8 mouse cellular contexts compared by ENCODE assay signal in the genomic region with DNA sequence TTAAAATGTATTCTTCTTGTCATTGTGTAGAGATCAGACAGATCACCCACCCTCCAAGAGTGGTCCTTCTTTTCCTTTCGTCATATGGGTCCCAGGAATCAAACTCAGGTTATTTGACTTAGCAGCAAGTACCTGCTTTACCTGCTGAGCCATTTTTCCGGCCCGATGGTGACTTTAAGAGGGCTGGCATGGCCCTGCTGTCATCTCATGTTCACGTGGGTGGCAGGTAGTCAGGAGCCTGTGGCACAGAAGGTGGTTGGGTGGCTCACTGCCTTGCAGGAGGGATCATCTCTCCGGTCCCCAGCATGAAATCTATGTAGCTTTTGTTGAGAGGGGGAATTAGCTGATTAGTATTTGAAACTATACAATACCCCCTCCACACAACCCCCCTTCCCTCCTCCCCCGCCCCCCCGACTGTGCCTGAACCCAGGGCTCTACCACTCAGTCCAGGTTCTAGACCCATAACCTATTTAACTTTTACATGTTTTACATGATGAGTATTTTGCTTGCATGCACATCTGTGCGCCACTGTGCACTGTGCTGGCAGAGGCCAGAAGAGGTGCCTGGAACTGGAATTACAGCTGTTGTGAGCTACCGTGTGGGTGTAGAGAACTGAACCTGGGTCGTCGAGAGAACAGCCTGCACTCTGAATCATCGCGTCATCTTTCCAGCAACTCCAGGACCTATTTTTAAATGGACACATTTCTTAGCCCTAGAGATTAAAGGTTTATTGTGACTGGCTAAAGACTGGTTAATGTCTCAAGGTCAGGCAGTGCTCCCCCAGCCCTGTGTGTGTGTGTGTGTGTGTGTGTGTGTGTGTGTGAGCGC. TPM values are rescaled to one million over a fixed set of nuclear protein-coding genes. Genes with fewer than 3 reads are reported as not detected.
DNase-seq lines count a peak whose midpoint lies in the region; ATAC-seq and TF ChIP-seq lines count a peak whose summit lies in the region.

No protein-coding gene starts in this region.

- 61% methylated on average over 14 of the region's 14 CpGs for WGBS in kidney, embryonic 14.5 days
- WGBS in forebrain, embryonic 14.5 days = 56% methylated on average over 14 of the region's 14 CpGs
- WGBS in liver, embryonic 15.5 days (ENCODE audit: insufficient replicate concordance) = 60% methylated on average over 14 of the region's 14 CpGs

- peak overlapping the region; percentile 72 for H3K4me2 ChIP-seq in kidney, embryonic 14.5 days (replicated peaks; ENCODE audit: low read depth, low read length)
- H3K4me2 ChIP-seq in forebrain, embryonic 14.5 days (ENCODE audit: low read length) = peak overlapping the region; percentile 62
- peak overlapping the region; percentile 78 for H3K4me2 ChIP-seq in liver, embryonic 15.5 days

- H3K4me1 ChIP-seq in kidney, embryonic 14.5 days (ENCODE audit: control insufficient read depth, insufficient read depth, low read length) = 0 out of 2 replicates have a peak, but pooled peaks cover 4% of the 10 kb centered on the region
- H3K4me1 ChIP-seq in MEL (ENCODE audit: control insufficient read depth in 1 of 2, insufficient read depth in 2 of 2, low read length in 2 of 2) = peaks cover 32 to 50% of the 10 kb centered on the region in 2 experiments
- H3K4me1 ChIP-seq in forebrain, embryonic 14.5 days (ENCODE audit: control insufficient read depth, insufficient read depth, low read length) = peaks cover 11% of the 10 kb centered on the region
- peaks cover 62% of the 10 kb centered on the region for H3K4me1 ChIP-seq in liver, embryonic 15.5 days (replicated peaks)

- H3K4me3 ChIP-seq in kidney, embryonic 14.5 days (ENCODE audit: low read length) = peak overlapping the region; percentile 74
- H3K4me3 ChIP-seq in MEL (ENCODE audit: control insufficient read depth in 1 of 2, insufficient read depth in 1 of 2, low read depth in 2 of 2, low read length in 2 of 2) = peak overlapping the region; percentile 72 to 94
- H3K4me3 ChIP-seq in forebrain, embryonic 14.5 days (ENCODE audit: low read depth, low read length) = peak overlapping the region; percentile 80
- peak overlapping the region; percentile 82 for H3K4me3 ChIP-seq in liver, embryonic 15.5 days (replicated peaks)

- no peak overlapping the region; the same call in 1 of the 2 replicates for H3K27ac ChIP-seq in kidney, embryonic 14.5 days (ENCODE audit: low read depth, low read length)
- peak overlapping the region; percentile 15 for H3K27ac ChIP-seq in MEL (ENCODE audit: control insufficient read depth, low read depth, low read length)
- H3K27ac ChIP-seq in forebrain, embryonic 14.5 days (ENCODE audit: low read depth, low read length) = no peak overlapping the region
- peak overlapping the region; percentile 100 for H3K27ac ChIP-seq in liver, embryonic 15.5 days (replicated peaks)

- TF ChIP-seq RAD21 in MEL (IDR thresholded peaks at IDR 0.05; ENCODE audit: low read depth, low read length) = no peak

- peaks cover 3% of the 10 kb centered on the region; the same call in 1 of the 2 replicates for H3K36me3 ChIP-seq in kidney, embryonic 14.5 days (ENCODE audit: control insufficient read depth, insufficient read depth, low read length)
- H3K36me3 ChIP-seq in MEL (ENCODE audit: control insufficient read depth in 1 of 2, insufficient read depth in 2 of 2, low read length in 2 of 2) = peaks cover 9 to 27% of the 10 kb centered on the region in 2 experiments
- peaks cover 10% of the 10 kb centered on the region for H3K36me3 ChIP-seq in forebrain, embryonic 14.5 days (ENCODE audit: control insufficient read depth, insufficient read depth, low read length)
- peaks cover 24% of the 10 kb centered on the region for H3K36me3 ChIP-seq in liver, embryonic 15.5 days (replicated peaks)

- TF ChIP-seq CTCF in MEL (IDR thresholded peaks at IDR 0.05 in 2 of 3, conservative IDR thresholded peaks at IDR 0.05 in 1 of 3; ENCODE audit: control insufficient read depth in 1 of 3, insufficient read depth in 1 of 3, low read depth in 2 of 3, low read length in 3 of 3, poor library complexity in 1 of 3, severe bottlenecking in 1 of 3) = no peak

- no peak for TF ChIP-seq POLR2A in MEL (IDR thresholded peaks at IDR 0.05; ENCODE audit: control insufficient read depth in 1 of 2, insufficient read depth in 1 of 2, low read depth in 1 of 2, low read length in 2 of 2, poor library complexity in 1 of 2)

- H3K79me2 ChIP-seq in MEL (ENCODE audit: control insufficient read depth, insufficient read depth, low read length, poor library complexity) = peaks cover 11% of the 10 kb centered on the region

- no peak for TF ChIP-seq EP300 in MEL (IDR thresholded peaks at IDR 0.05; ENCODE audit: low read depth in 1 of 2, low read length in 2 of 2)

- H3K9ac ChIP-seq in kidney, embryonic 14.5 days (ENCODE audit: low read depth, low read length) = peak overlapping the region; percentile 40; the same call in 1 of the 2 replicates
- peak overlapping the region; percentile 40 for H3K9ac ChIP-seq in MEL (ENCODE audit: control insufficient read depth, low read depth, low read length, poor library complexity, severe bottlenecking)
- peak overlapping the region; percentile 85 for H3K9ac ChIP-seq in forebrain, embryonic 14.5 days (ENCODE audit: low read length)
- peak overlapping the region; percentile 84; the same call in 1 of the 2 replicates for H3K9ac ChIP-seq in liver, embryonic 15.5 days

- H3K27me3 ChIP-seq in kidney, embryonic 14.5 days (ENCODE audit: control insufficient read depth, insufficient read depth, low read length) = no peaks in the 10 kb centered on the region
- H3K27me3 ChIP-seq in MEL (ENCODE audit: control insufficient read depth in 1 of 2, insufficient read depth in 2 of 2, low read length in 2 of 2) = no peaks in the 10 kb centered on the region
- H3K27me3 ChIP-seq in forebrain, embryonic 14.5 days (replicated peaks; ENCODE audit: control insufficient read depth, insufficient read depth, low read length) = no peaks in the 10 kb centered on the region
- no peaks in the 10 kb centered on the region for H3K27me3 ChIP-seq in liver, embryonic 15.5 days

- no peak for DNase-seq in kidney, postnatal 36 days
- peak; percentile 30 for DNase-seq in MEL (ENCODE audit: low read depth, low spot score)
- DNase-seq in forebrain, embryonic 14.5 days (ENCODE audit: low spot score) = no peak
- no peak for DNase-seq in frontal cortex, postnatal 10 days (ENCODE audit: low spot score in 2 of 2)
- DNase-seq in frontal cortex, postnatal 25 days (ENCODE audit: low spot score in 2 of 2) = no peak
- DNase-seq in embryo, embryonic 11 days = no peak

- no peaks in the 10 kb centered on the region for H3K9me3 ChIP-seq in kidney, embryonic 14.5 days (ENCODE audit: control insufficient read depth, low read length)
- no peaks in the 10 kb centered on the region for H3K9me3 ChIP-seq in MEL (replicated peaks; ENCODE audit: insufficient read depth, low read length)
- H3K9me3 ChIP-seq in forebrain, embryonic 14.5 days (replicated peaks; ENCODE audit: control insufficient read depth, low read length) = no peaks in the 10 kb centered on the region
- no peaks in the 10 kb centered on the region for H3K9me3 ChIP-seq in liver, embryonic 15.5 days (replicated peaks)

- peak; percentile 22 for ATAC-seq in kidney, embryonic 14.5 days (ENCODE audit: low FRiP score, low TSS enrichment)
- ATAC-seq in forebrain, embryonic 14.5 days = peak; percentile 27
- ATAC-seq in liver, embryonic 15.5 days (ENCODE audit: insufficient read depth) = no peak

TF ChIP-seq in MEL, 35 proteins besides CTCF, POLR2A, EP300 and RAD21 (continues in another document):
- TF ChIP-seq ZNF384 (IDR thresholded peaks at IDR 0.05; ENCODE audit: low read depth, low read length) = no peak
- no peak for TF ChIP-seq ZKSCAN1 (IDR thresholded peaks at IDR 0.05; ENCODE audit: low read depth, low read length)
- TF ChIP-seq UBTF (IDR thresholded peaks at IDR 0.05; ENCODE audit: borderline replicate concordance, insufficient read depth, low read depth, low read length) = no peak
- TF ChIP-seq USF1 (IDR thresholded peaks at IDR 0.05; ENCODE audit: low read depth, low read length) = no peak
- TF ChIP-seq MYC (IDR thresholded peaks at IDR 0.05; ENCODE audit: low read depth, low read length) = no peak
- TF ChIP-seq SMC3 (IDR thresholded peaks at IDR 0.05; ENCODE audit: low read depth, low read length) = no peak
- no peak for TF ChIP-seq ETS1 (IDR thresholded peaks at IDR 0.05; ENCODE audit: low read depth, low read length)

RNA-seq across cellular contexts. Expression of a gene that starts 0.6 kb away (rescaled TPM):
- polyA plus RNA-seq in kidney, embryonic 14.5 days (2014; fragmentation: Nextera tagmentation; extraction: Ambion mirVana) = 156 and 163 TPM in 2 replicates
- 58.5 and 64.7 TPM in 2 replicates for total RNA-seq in MEL (2012; rRNA removed)
- polyA plus RNA-seq in MEL (2012; ENCODE audit: insufficient read depth in 1 of 2, insufficient read length in 2 of 2, low read depth in 1 of 2, low replicate concordance in 2 of 2, missing spikeins in 1 of 2) = 100 to 1,000 TPM in 1 of 2 experiments, not detected in 1; 115 TPM
- 166 and 178 TPM in 2 replicates for polyA plus RNA-seq in forebrain, embryonic 14.5 days (2014; fragmentation: Nextera tagmentation; extraction: Ambion mirVana)
- polyA plus RNA-seq in liver, embryonic 15.5 days (2015; fragmentation: Nextera tagmentation; extraction: Ambion mirVana) = 70.6 and 79.4 TPM in 2 replicates

RNA-seq across cellular contexts. Expression of a gene that starts 8.0 kb away (rescaled TPM):
- polyA plus RNA-seq in kidney, embryonic 14.5 days (2014; fragmentation: Nextera tagmentation; extraction: Ambion mirVana) = 339 and 370 TPM in 2 replicates
- total RNA-seq in MEL (2012; rRNA removed) = 58.1 and 59.5 TPM in 2 replicates
- polyA plus RNA-seq in MEL (2012; ENCODE audit: insufficient read depth in 1 of 2, insufficient read length in 2 of 2, low read depth in 1 of 2, low replicate concordance in 2 of 2, missing spikeins in 1 of 2) = 100 to 1,000 TPM in 1 of 2 experiments, not detected in 1; 110 TPM
- 363 and 474 TPM in 2 replicates for polyA plus RNA-seq in forebrain, embryonic 14.5 days (2014; fragmentation: Nextera tagmentation; extraction: Ambion mirVana)
- 280 and 309 TPM in 2 replicates for polyA plus RNA-seq in liver, embryonic 15.5 days (2015; fragmentation: Nextera tagmentation; extraction: Ambion mirVana)

RNA-seq across cellular contexts. Expression of a gene that starts 15.3 kb away (rescaled TPM):
- polyA plus RNA-seq in kidney, embryonic 14.5 days (2014; fragmentation: Nextera tagmentation; extraction: Ambion mirVana) = 77.3 and 90.1 TPM in 2 replicates
- total RNA-seq in MEL (2012; rRNA removed) = 94.1 and 103 TPM in 2 replicates
- polyA plus RNA-seq in MEL (2012; ENCODE audit: insufficient read depth in 1 of 2, insufficient read length in 2 of 2, low read depth in 1 of 2, low replicate concordance in 2 of 2, missing spikeins in 1 of 2) = 100 to 1,000 TPM in 1 of 2 experiments, 10 to 100 TPM in 1; 94.6 to 165 TPM
- 68.1 and 72.7 TPM in 2 replicates for polyA plus RNA-seq in forebrain, embryonic 14.5 days (2014; fragmentation: Nextera tagmentation; extraction: Ambion mirVana)
- 46.4 and 50.2 TPM in 2 replicates for polyA plus RNA-seq in liver, embryonic 15.5 days (2015; fragmentation: Nextera tagmentation; extraction: Ambion mirVana)

RNA-seq across cellular contexts. Expression of a gene that starts 51.1 kb away (rescaled TPM):
- polyA plus RNA-seq in kidney, embryonic 14.5 days (2014; fragmentation: Nextera tagmentation; extraction: Ambion mirVana) = 1.1 and 1.2 TPM in 2 replicates
- total RNA-seq in MEL (2012; rRNA removed) = 64.8 and 176 TPM in 2 replicates
- polyA plus RNA-seq in MEL (2012; ENCODE audit: insufficient read depth in 1 of 2, insufficient read length in 2 of 2, low read depth in 1 of 2, low replicate concordance in 2 of 2, missing spikeins in 1 of 2) = 10 to 100 TPM in 1 of 2 experiments, not detected in 1; 49.9 TPM
- 0.85 and 0.99 TPM in 2 replicates for polyA plus RNA-seq in forebrain, embryonic 14.5 days (2014; fragmentation: Nextera tagmentation; extraction: Ambion mirVana)
- polyA plus RNA-seq in liver, embryonic 15.5 days (2015; fragmentation: Nextera tagmentation; extraction: Ambion mirVana) = 587 and 603 TPM in 2 replicates

Comparison
In these comparisons a context has a peak if more than half of its experiments do, and no peak if none do; other contexts are left out.
1. H3K27ac ChIP-seq: peak in MEL (single experiment) and liver, embryonic 15.5 days (single experiment); none in kidney, embryonic 14.5 days (single experiment) and forebrain, embryonic 14.5 days (single experiment).
2. Peak in every context shown above with its lines, with median percentiles within 50 percentile points of each other: H3K4me2 ChIP-seq, H3K4me3 ChIP-seq and H3K9ac ChIP-seq.